Mouse (Mus musculus): Measurements from ENCODE around the gene Smpd2. TPM values are rescaled to one million over a fixed set of nuclear protein-coding genes. Genes with fewer than 3 reads are reported as not detected.

The Smpd2 gene
- total and polyA plus RNA-seq, 3 experiments: 6.6 to 12.6 (median 12.2) TPM

DNA sequence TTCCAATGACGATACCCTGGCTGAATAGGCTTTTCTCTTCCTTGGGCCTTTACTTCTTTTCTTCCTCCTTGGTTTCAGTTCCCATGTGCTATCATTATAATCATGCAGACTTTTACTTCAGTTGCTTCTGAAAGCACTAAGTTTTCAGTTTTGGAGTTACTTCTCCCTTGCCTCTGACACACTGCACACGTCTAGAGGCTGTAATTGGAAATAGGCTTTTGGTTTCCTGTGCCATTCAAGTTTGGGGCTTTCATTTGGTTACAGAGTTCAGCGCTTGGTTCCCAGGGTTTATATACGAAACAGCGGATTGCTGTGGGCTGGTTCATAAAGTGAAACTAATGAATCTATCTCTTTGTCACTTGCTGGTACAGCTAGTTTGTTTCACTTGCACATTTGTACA, 39.8 kb upstream of the Smpd2 start:
- DNase-seq (ENCODE audit: low spot score) (no peak), ATAC-seq (ENCODE audit: extremely low read depth, insufficient number of reproducible peaks, low FRiP score, poor library complexity, severe bottlenecking) (no peak)
- H3K36me3 ChIP-seq (replicated peaks): peaks cover 82% of the 10 kb centered on the region
- peaks cover 15% of the 10 kb centered on the region for H3K4me1 ChIP-seq (ENCODE audit: insufficient read depth, low read depth, low read length)
- TF ChIP-seq POLR2AphosphoS5 (IDR thresholded peaks at IDR 0.05; ENCODE audit: insufficient replicate concordance, low read depth, low read length) (no peak), TAL1 (conservative IDR thresholded peaks at IDR 0.05; ENCODE audit: low read depth, low read length) (no peak), GATA2 (IDR thresholded peaks at IDR 0.05; ENCODE audit: borderline replicate concordance, low read depth, low read length) (no peak), CTCF (IDR thresholded peaks at IDR 0.05; ENCODE audit: low read depth, low read length) (no peak), GATA1 (IDR thresholded peaks at IDR 0.05; ENCODE audit: borderline replicate concordance, low read length) (no peak)
- H3K4me3 ChIP-seq (ENCODE audit: low read depth, low read length): no peak overlapping the region
- no peaks in the 10 kb centered on the region for H3K9me3 ChIP-seq (replicated peaks)
- H3K27me3 ChIP-seq (ENCODE audit: insufficient read depth, low read length): no peaks in the 10 kb centered on the region

DNA sequence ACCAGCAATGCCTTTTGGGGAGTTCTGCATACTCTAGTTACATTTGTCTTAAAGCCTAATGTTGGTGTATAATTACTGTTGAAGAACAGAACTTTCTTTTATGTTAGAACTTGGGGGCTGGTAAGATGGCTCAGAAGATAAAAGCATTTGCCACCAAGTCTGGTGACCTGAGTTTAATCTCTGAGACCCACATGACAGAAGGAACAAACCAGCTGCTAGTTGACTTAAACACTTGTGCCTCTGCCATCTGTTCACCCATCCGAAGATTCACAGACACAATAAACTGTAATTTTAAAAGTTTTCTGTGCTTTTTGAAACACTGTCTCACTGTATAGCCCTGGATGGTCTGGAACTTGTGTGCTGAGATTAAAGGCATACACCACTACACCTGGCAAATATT, 35.5 kb upstream of the Smpd2 start:
- DNase-seq (ENCODE audit: low spot score): no peak
- Histone ChIP-seq H3K4me1 (ENCODE audit: insufficient read depth, low read depth, low read length) (peaks cover 44% of the 10 kb centered on the region), H3K4me3 (ENCODE audit: low read depth, low read length) (no peak overlapping the region), H3K9me3 (replicated peaks) (no peaks in the 10 kb centered on the region), H3K36me3 (replicated peaks) (peaks cover 70% of the 10 kb centered on the region), H3K27me3 (ENCODE audit: insufficient read depth, low read length) (no peaks in the 10 kb centered on the region)
- ATAC-seq (ENCODE audit: extremely low read depth, insufficient number of reproducible peaks, low FRiP score, poor library complexity, severe bottlenecking): no peak
- no peak for TF ChIP-seq POLR2AphosphoS5 (IDR thresholded peaks at IDR 0.05; ENCODE audit: insufficient replicate concordance, low read depth, low read length)
- TF ChIP-seq TAL1 (conservative IDR thresholded peaks at IDR 0.05; ENCODE audit: low read depth, low read length): peak; percentile 43

DNA sequence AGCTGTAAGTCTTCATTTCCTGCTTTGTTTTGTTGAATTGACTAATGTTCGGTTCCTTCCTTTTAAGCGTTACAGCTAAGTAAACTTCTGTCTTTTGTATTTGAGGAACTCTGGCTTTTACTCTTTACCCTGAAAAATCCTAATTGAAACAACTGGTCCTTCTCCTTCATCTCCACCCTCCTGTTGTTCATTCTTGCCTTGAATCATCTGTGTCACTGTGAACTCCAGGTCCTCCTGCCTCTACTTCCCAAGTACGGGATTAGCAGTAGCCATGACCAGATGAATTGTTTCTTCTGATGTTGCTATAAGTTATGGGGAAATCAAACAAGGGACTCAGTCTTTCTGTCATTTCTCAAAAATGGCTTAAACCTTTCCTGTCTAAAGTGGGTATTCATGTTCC, 33.2 kb upstream of the Smpd2 start:
- Histone ChIP-seq H3K4me3 (ENCODE audit: low read depth, low read length) (no peak overlapping the region), H3K36me3 (replicated peaks) (peaks cover 50% of the 10 kb centered on the region), H3K4me1 (ENCODE audit: insufficient read depth, low read depth, low read length) (peaks cover 45% of the 10 kb centered on the region), H3K9me3 (replicated peaks) (no peaks in the 10 kb centered on the region), H3K27me3 (ENCODE audit: insufficient read depth, low read length) (no peaks in the 10 kb centered on the region)
- DNase-seq (ENCODE audit: low spot score) (no peak), ATAC-seq (ENCODE audit: extremely low read depth, insufficient number of reproducible peaks, low FRiP score, poor library complexity, severe bottlenecking) (no peak)
- TF ChIP-seq CTCF (IDR thresholded peaks at IDR 0.05; ENCODE audit: low read depth, low read length): no peak
- TF ChIP-seq GATA2 (IDR thresholded peaks at IDR 0.05; ENCODE audit: borderline replicate concordance, low read depth, low read length): no peak
- TF ChIP-seq TAL1 (conservative IDR thresholded peaks at IDR 0.05; ENCODE audit: low read depth, low read length): no peak

DNA sequence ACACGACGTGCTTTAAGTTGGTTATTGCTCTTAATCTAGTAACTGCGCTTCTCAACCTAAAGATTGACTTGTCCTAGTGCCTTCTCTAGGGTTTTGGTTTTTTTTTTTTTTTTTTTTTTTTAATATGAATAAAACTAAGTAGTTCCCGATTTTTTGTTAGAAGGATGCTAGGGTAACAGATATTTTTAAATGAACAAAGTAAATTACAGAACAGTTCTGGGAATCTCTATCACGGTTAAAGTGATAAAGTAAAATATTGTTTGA, 30.2 kb upstream of the Smpd2 start:
- H3K4me1 ChIP-seq (ENCODE audit: insufficient read depth, low read depth, low read length): peaks cover 38% of the 10 kb centered on the region
- no peak for DNase-seq (ENCODE audit: low spot score)
- peak overlapping the region; percentile 96 for H3K4me3 ChIP-seq (ENCODE audit: low read depth, low read length)
- TF ChIP-seq TAL1 (conservative IDR thresholded peaks at IDR 0.05; ENCODE audit: low read depth, low read length) (no peak), GATA2 (IDR thresholded peaks at IDR 0.05; ENCODE audit: borderline replicate concordance, low read depth, low read length) (no peak), GATA1 (IDR thresholded peaks at IDR 0.05; ENCODE audit: borderline replicate concordance, low read length) (no peak), POLR2AphosphoS5 (IDR thresholded peaks at IDR 0.05; ENCODE audit: insufficient replicate concordance, low read depth, low read length) (no peak), CTCF (IDR thresholded peaks at IDR 0.05; ENCODE audit: low read depth, low read length) (no peak)
- no peaks in the 10 kb centered on the region for H3K9me3 ChIP-seq (replicated peaks)
- peaks cover 26% of the 10 kb centered on the region for H3K36me3 ChIP-seq (replicated peaks)
- H3K27me3 ChIP-seq (ENCODE audit: insufficient read depth, low read length): no peaks in the 10 kb centered on the region
- ATAC-seq (ENCODE audit: extremely low read depth, insufficient number of reproducible peaks, low FRiP score, poor library complexity, severe bottlenecking): no peak

DNA sequence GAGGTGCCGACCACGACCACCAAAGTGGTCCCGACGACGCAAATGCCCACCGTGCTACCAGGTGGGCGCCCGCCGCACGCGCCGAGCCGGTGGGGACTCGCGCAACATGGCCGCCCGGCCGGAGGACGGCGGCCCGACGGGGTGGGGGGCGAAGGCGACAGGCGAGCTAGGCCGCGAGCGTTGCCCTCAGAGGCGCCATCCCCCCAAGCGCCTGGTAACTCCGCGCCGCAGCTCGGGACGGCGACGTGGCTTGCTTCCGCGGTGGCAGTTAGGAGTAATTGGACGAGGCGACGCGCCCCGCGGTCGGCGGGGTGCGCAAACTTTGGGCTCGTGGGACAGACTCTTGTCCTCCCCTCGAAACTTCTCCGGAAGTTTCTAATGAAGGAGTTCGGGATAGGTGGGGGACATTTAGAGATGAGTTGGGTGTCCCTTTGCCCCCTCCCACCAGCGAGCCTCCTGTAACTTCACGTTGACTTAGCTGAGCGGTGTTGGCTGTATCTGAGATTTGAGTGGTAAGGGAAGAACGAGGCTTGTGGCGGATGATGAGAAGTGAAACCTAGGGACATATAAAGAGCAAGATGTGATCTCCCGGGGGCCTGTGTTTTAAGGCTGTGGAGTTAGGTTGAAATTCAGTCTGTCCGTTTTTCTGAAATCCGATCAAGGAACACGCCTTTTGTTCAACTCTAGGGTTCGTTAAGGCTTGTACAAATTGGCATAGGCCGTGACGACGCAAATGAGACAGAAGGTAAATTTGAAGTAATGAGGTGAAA, 29.7 kb upstream of the Smpd2 start:
- no peak for TF ChIP-seq POLR2AphosphoS5 (IDR thresholded peaks at IDR 0.05; ENCODE audit: insufficient replicate concordance, low read depth, low read length)
- no peak for TF ChIP-seq GATA2 (IDR thresholded peaks at IDR 0.05; ENCODE audit: borderline replicate concordance, low read depth, low read length)
- TF ChIP-seq CTCF (IDR thresholded peaks at IDR 0.05; ENCODE audit: low read depth, low read length): no peak
- TF ChIP-seq TAL1 (conservative IDR thresholded peaks at IDR 0.05; ENCODE audit: low read depth, low read length): no peak
- no peak for TF ChIP-seq GATA1 (IDR thresholded peaks at IDR 0.05; ENCODE audit: borderline replicate concordance, low read length)
- Histone ChIP-seq H3K36me3 (replicated peaks) (peaks cover 23% of the 10 kb centered on the region), H3K9me3 (replicated peaks) (no peaks in the 10 kb centered on the region), H3K4me1 (ENCODE audit: insufficient read depth, low read depth, low read length) (peaks cover 34% of the 10 kb centered on the region), H3K27me3 (ENCODE audit: insufficient read depth, low read length) (no peaks in the 10 kb centered on the region; the same call in 1 of the 2 replicates), H3K4me3 (ENCODE audit: low read depth, low read length) (peak overlapping the region; percentile 96)
- ATAC-seq (ENCODE audit: extremely low read depth, insufficient number of reproducible peaks, low FRiP score, poor library complexity, severe bottlenecking): no peak
- peak; percentile 42 for DNase-seq (ENCODE audit: low spot score)

DNA sequence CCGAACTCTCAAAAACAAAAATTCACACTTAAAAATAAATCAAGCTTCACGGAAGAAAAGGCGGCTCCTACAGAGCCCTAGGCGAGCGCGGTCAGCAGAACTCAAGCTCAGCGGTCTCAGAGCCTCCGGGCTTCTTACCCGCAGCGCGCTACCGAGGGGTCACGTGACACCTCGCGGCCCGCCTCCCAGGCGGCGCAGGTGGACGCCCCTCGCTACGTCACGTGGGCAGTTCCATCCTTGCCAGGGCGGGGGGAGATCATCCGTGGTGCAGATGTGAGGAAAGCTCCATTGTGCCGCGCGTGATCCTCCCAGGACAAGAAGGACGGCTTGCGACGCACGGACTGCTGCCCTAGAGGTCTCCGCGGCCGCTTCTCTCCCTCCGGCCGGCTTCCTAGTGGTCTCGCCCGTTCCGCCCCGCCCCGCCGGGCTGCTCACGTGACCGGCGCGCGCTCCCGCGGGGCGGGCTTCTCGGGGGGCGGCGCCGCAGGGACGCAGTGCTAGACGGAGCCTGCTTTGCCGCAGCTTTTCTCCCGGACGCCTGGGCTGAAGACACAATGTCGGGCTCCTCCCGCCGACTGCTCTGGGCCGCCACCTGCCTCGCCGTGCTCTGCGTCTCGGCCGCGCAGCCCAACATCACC, 28.9 kb upstream of the Smpd2 start, which contains the start of gene Cd164:
Gene Cd164 (plus strand): TSS at position 434 of the 638 bp plus-strand sequence.
- Histone ChIP-seq H3K9me3 (replicated peaks) (no peaks in the 10 kb centered on the region), H3K4me3 (ENCODE audit: low read depth, low read length) (peak within 1 kb of the TSS; percentile 96), H3K27me3 (ENCODE audit: insufficient read depth, low read length) (no peaks in the 10 kb centered on the region; the same call in 1 of the 2 replicates), H3K36me3 (replicated peaks) (peaks cover 18% of the 10 kb centered on the region), H3K4me1 (ENCODE audit: insufficient read depth, low read depth, low read length) (peaks cover 29% of the 10 kb centered on the region)
- TF ChIP-seq CTCF (IDR thresholded peaks at IDR 0.05; ENCODE audit: low read depth, low read length): no peak
- TF ChIP-seq POLR2AphosphoS5 (IDR thresholded peaks at IDR 0.05; ENCODE audit: insufficient replicate concordance, low read depth, low read length): no peak
- TF ChIP-seq TAL1 (conservative IDR thresholded peaks at IDR 0.05; ENCODE audit: low read depth, low read length): no peak
- TF ChIP-seq GATA1 (IDR thresholded peaks at IDR 0.05; ENCODE audit: borderline replicate concordance, low read length): no peak
- peak; percentile 82 for DNase-seq (ENCODE audit: low spot score)
- ATAC-seq (ENCODE audit: extremely low read depth, insufficient number of reproducible peaks, low FRiP score, poor library complexity, severe bottlenecking): peak; percentile 77
